Mouse (Mus musculus): Measurements from ENCODE around the gene Lingo1. TPM values are rescaled to one million over a fixed set of nuclear protein-coding genes. Genes with fewer than 3 reads are reported as not detected.

Gene Lingo1
- polyA plus RNA-seq, 1 experiment from 2014 or later, result 1.9 TPM

DNA sequence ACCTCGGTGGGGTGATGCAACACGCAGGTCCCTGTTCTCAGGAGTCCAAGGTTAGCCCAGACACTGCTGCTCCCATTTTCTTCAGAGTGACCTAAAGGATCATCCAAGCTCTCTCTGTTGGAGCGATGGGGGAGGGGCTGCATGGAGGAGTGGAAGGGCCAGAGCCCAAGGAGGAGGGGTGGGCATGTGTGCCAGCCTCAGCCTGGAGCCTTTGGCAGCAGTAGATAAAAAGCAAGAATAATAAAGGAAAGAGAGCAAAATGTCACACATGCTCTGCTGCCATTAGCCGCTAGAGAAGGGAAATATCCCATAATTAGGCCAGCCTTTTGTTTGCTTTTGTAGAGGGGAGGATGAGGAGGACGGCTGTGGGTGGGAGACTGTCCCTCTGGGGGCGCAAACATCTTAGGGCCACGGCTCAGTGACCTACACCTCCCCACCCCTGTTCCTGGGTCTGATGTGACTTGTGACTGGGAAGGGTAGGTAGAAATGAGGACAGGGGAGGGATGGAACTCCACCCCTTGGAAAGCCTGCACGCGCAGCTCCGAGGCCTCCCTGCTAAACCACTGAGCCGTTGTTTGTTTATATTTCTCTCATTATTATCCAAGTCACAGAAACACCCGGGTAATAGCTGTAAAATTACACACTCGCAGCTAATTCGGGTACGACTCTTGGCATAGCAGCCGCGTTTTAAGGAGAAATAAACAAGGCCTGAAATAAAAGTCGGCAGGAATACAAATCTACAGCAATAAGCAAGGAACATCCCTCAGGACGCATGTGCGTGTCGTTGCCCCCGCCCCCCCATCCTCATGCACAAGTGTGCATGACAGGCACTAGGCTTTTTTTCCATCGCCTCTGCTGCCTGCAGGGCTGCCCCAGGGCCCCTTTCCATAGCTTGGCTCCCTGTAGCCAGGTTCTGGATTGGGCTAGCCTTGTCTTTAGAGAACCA is 223.5 kb downstream of the Lingo1 start:
- no peak overlapping the region for H3K4me3 ChIP-seq (ENCODE audit: control insufficient read depth in 1 of 2, insufficient read depth in 1 of 2, low read depth in 1 of 2, low read length in 2 of 2)
- H3K27me3 ChIP-seq (ENCODE audit: control insufficient read depth, insufficient read depth, low read length), result no peaks in the 10 kb centered on the region
- no peaks in the 10 kb centered on the region for H3K36me3 ChIP-seq (ENCODE audit: control insufficient read depth, insufficient read depth, low read length)
- no peak for ATAC-seq (ENCODE audit: insufficient number of reproducible peaks, insufficient read depth, low FRiP score, low read depth)
- no peaks in the 10 kb centered on the region for H3K9me3 ChIP-seq (ENCODE audit: control insufficient read depth, low read length)
- H3K4me2 ChIP-seq (ENCODE audit: low read length), result no peak overlapping the region
- 70% methylated on average over 23 of the region's 23 CpGs for WGBS
- no peak overlapping the region for H3K27ac ChIP-seq (replicated peaks in 1 of 2; ENCODE audit: control insufficient read depth in 1 of 2, insufficient read depth in 1 of 2, low read depth in 2 of 2, low read length in 2 of 2)
- H3K4me1 ChIP-seq (ENCODE audit: control insufficient read depth in 2 of 2, insufficient read depth in 2 of 2, low read length in 2 of 2), result no peaks in the 10 kb centered on the region
- no peak overlapping the region for H3K9ac ChIP-seq (ENCODE audit: low read length)

Other genes starting within 250 kb of the Lingo1 start
- gene Odf3l1, start 68.2 kb upstream of the Lingo1 start, polyA plus RNA-seq (2014; fragmentation: Nextera tagmentation; extraction: Ambion mirVana), result 0.50 and 0.72 TPM in 2 replicates
- 23.0 and 24.3 TPM in 2 replicates for gene Cspg4, start 68.6 kb upstream of the Lingo1 start, polyA plus RNA-seq (2014; fragmentation: Nextera tagmentation; extraction: Ambion mirVana)
- 5.5 and 5.9 TPM in 2 replicates for gene Snx33, start 131.9 kb upstream of the Lingo1 start, polyA plus RNA-seq (2014; fragmentation: Nextera tagmentation; extraction: Ambion mirVana)
- 60.0 and 70.5 TPM in 2 replicates for gene Imp3, start 141.0 kb upstream of the Lingo1 start, polyA plus RNA-seq (2014; fragmentation: Nextera tagmentation; extraction: Ambion mirVana)
- gene Snupn, start 154.4 kb upstream of the Lingo1 start, polyA plus RNA-seq (2014; fragmentation: Nextera tagmentation; extraction: Ambion mirVana), result 16.4 and 18.8 TPM in 2 replicates
- gene Ptpn9, start 198.5 kb upstream of the Lingo1 start, polyA plus RNA-seq (2014; fragmentation: Nextera tagmentation; extraction: Ambion mirVana), result 22.6 and 24.9 TPM in 2 replicates